Mouse (Mus musculus): ENCODE data around the gene Grik3. TPM values are rescaled to one million over a fixed set of nuclear protein-coding genes. Genes with fewer than 3 reads are reported as not detected.

Grik3 gene
- 0.05 and 0.07 TPM in 2 replicates for polyA plus RNA-seq (2015; fragmentation: Nextera tagmentation; extraction: Ambion mirVana)

- Histone ChIP-seq H3K4me3 (ENCODE audit: low read depth, low read length) (0 out of 2 replicates have a peak within 1 kb of the TSS, but pooled peaks have one; percentile 16), H3K4me2 (replicated peaks; ENCODE audit: low read depth) (peak within 1 kb of the TSS; percentile 38), H3K9ac (ENCODE audit: low read depth, low read length) (no peak within 1 kb of the TSS), H3K4me1 (replicated peaks; ENCODE audit: control insufficient read depth, insufficient read depth, low read length) (no peaks in the 10 kb centered on the region), H3K9me3 (ENCODE audit: control insufficient read depth) (no peaks in the 10 kb centered on the region), H3K27me3 (replicated peaks; ENCODE audit: control insufficient read depth, insufficient read depth, low read length) (peaks cover 80% of the 10 kb centered on the region), H3K27ac (ENCODE audit: low read depth, low read length) (no peak within 1 kb of the TSS), H3K36me3 (ENCODE audit: control insufficient read depth, insufficient read depth) (no peaks in the 10 kb centered on the region)
- WGBS = under 1% methylated on average over 53 of the region's 77 CpGs
- ATAC-seq = no peak
- no peak for TF ChIP-seq CTCF (IDR thresholded peaks at IDR 0.05; ENCODE audit: low read depth)
These were observed at the start of gene Grik3 for GRCm38 (mm10) chr4:125490661-125491504. Gene Grik3, plus strand, starts transcription at chr4:125490700.

- H3K9me3 ChIP-seq (ENCODE audit: control insufficient read depth) = no peaks in the 10 kb centered on the region
- H3K27ac ChIP-seq (ENCODE audit: low read depth, low read length) = no peak overlapping the region
- H3K4me3 ChIP-seq (ENCODE audit: low read depth, low read length) = no peak overlapping the region
- H3K36me3 ChIP-seq (ENCODE audit: control insufficient read depth, insufficient read depth) = no peaks in the 10 kb centered on the region
- no peak overlapping the region for H3K4me2 ChIP-seq (replicated peaks; ENCODE audit: low read depth)
- H3K27me3 ChIP-seq (replicated peaks; ENCODE audit: control insufficient read depth, insufficient read depth, low read length) = no peaks in the 10 kb centered on the region
- no peak overlapping the region for H3K9ac ChIP-seq (ENCODE audit: low read depth, low read length)
- no peaks in the 10 kb centered on the region for H3K4me1 ChIP-seq (replicated peaks; ENCODE audit: control insufficient read depth, insufficient read depth, low read length)
- no peak for TF ChIP-seq CTCF (IDR thresholded peaks at IDR 0.05; ENCODE audit: low read depth)
- ATAC-seq = no peak
- 83% methylated on average over 4 of the region's 4 CpGs for WGBS
These were observed 48.7 kb upstream of the Grik3 start for GRCm38 (mm10) chr4:125441821-125442220.

GRCm38 (mm10) chr4:125444366-125444765 lies 46.1 kb upstream of the Grik3 start:
- no peaks in the 10 kb centered on the region for H3K36me3 ChIP-seq (ENCODE audit: control insufficient read depth, insufficient read depth)
- TF ChIP-seq CTCF (IDR thresholded peaks at IDR 0.05; ENCODE audit: low read depth) = no peak
- WGBS = 72% methylated on average over 7 of the region's 7 CpGs

GRCm38 (mm10) chr4:125450602-125451321 lies 39.7 kb upstream of the Grik3 start:
- H3K36me3 ChIP-seq (ENCODE audit: control insufficient read depth, insufficient read depth) = no peaks in the 10 kb centered on the region
- H3K4me3 ChIP-seq (ENCODE audit: low read depth, low read length) = no peak overlapping the region
- H3K9me3 ChIP-seq (ENCODE audit: control insufficient read depth) = no peaks in the 10 kb centered on the region
- no peak overlapping the region for H3K9ac ChIP-seq (ENCODE audit: low read depth, low read length)
- no peak overlapping the region for H3K27ac ChIP-seq (ENCODE audit: low read depth, low read length)
- no peaks in the 10 kb centered on the region for H3K27me3 ChIP-seq (replicated peaks; ENCODE audit: control insufficient read depth, insufficient read depth, low read length)
- no peak for ATAC-seq
- no peak overlapping the region for H3K4me2 ChIP-seq (replicated peaks; ENCODE audit: low read depth)
- H3K4me1 ChIP-seq (replicated peaks; ENCODE audit: control insufficient read depth, insufficient read depth, low read length) = no peaks in the 10 kb centered on the region
- WGBS = 57% methylated on average over 7 of the region's 7 CpGs
- TF ChIP-seq CTCF (IDR thresholded peaks at IDR 0.05; ENCODE audit: low read depth) = no peak

More at GRCm38 (mm10) chr4:125444366-125444765, 46.1 kb upstream of the Grik3 start:
- Histone ChIP-seq H3K27ac (ENCODE audit: low read depth, low read length) (no peak overlapping the region), H3K27me3 (replicated peaks; ENCODE audit: control insufficient read depth, insufficient read depth, low read length) (no peaks in the 10 kb centered on the region), H3K4me3 (ENCODE audit: low read depth, low read length) (no peak overlapping the region), H3K9ac (ENCODE audit: low read depth, low read length) (no peak overlapping the region), H3K9me3 (ENCODE audit: control insufficient read depth) (no peaks in the 10 kb centered on the region), H3K4me2 (replicated peaks; ENCODE audit: low read depth) (no peak overlapping the region), H3K4me1 (replicated peaks; ENCODE audit: control insufficient read depth, insufficient read depth, low read length) (no peaks in the 10 kb centered on the region)
- ATAC-seq = no peak

- no peak overlapping the region for H3K4me3 ChIP-seq (ENCODE audit: low read depth, low read length)
- H3K9me3 ChIP-seq (ENCODE audit: control insufficient read depth) = no peaks in the 10 kb centered on the region
- no peaks in the 10 kb centered on the region for H3K4me1 ChIP-seq (replicated peaks; ENCODE audit: control insufficient read depth, insufficient read depth, low read length)
- no peak overlapping the region for H3K27ac ChIP-seq (ENCODE audit: low read depth, low read length)
- no peak overlapping the region for H3K9ac ChIP-seq (ENCODE audit: low read depth, low read length)
- no peak for TF ChIP-seq CTCF (IDR thresholded peaks at IDR 0.05; ENCODE audit: low read depth)
- no peak for ATAC-seq
- 19% methylated on average over 6 of the region's 6 CpGs for WGBS
- no peaks in the 10 kb centered on the region for H3K36me3 ChIP-seq (ENCODE audit: control insufficient read depth, insufficient read depth)
- no peaks in the 10 kb centered on the region for H3K27me3 ChIP-seq (replicated peaks; ENCODE audit: control insufficient read depth, insufficient read depth, low read length)
- H3K4me2 ChIP-seq (replicated peaks; ENCODE audit: low read depth) = no peak overlapping the region
These were observed 38.7 kb upstream of the Grik3 start for GRCm38 (mm10) chr4:125451821-125452220.

GRCm38 (mm10) chr4:125456506-125456905 lies 34.0 kb upstream of the Grik3 start:
- Histone ChIP-seq H3K27ac (ENCODE audit: low read depth, low read length) (no peak overlapping the region), H3K4me3 (ENCODE audit: low read depth, low read length) (no peak overlapping the region), H3K4me1 (replicated peaks; ENCODE audit: control insufficient read depth, insufficient read depth, low read length) (no peaks in the 10 kb centered on the region), H3K4me2 (replicated peaks; ENCODE audit: low read depth) (no peak overlapping the region), H3K36me3 (ENCODE audit: control insufficient read depth, insufficient read depth) (no peaks in the 10 kb centered on the region), H3K27me3 (replicated peaks; ENCODE audit: control insufficient read depth, insufficient read depth, low read length) (no peaks in the 10 kb centered on the region), H3K9ac (ENCODE audit: low read depth, low read length) (no peak overlapping the region), H3K9me3 (ENCODE audit: control insufficient read depth) (no peaks in the 10 kb centered on the region)
- 72% methylated on average over 5 of the region's 5 CpGs for WGBS
- no peak for ATAC-seq
- no peak for TF ChIP-seq CTCF (IDR thresholded peaks at IDR 0.05; ENCODE audit: low read depth)

Data from intestine, postnatal 0 days (tissue).